Mouse (Mus musculus): ENCODE results near the gene Rad9b. TPM values are rescaled to one million over a fixed set of nuclear protein-coding genes. Genes with fewer than 3 reads are reported as not detected.
"Not testable (repeated sequence)": the region's sequence is repeated elsewhere in the genome, so short reads cannot be mapped to it uniquely, and the experiment has no call there.

Gene Rad9b
- total and polyA plus RNA-seq, 3 experiments: 9.0 to 10.4 (median 10.3) TPM

DNA sequence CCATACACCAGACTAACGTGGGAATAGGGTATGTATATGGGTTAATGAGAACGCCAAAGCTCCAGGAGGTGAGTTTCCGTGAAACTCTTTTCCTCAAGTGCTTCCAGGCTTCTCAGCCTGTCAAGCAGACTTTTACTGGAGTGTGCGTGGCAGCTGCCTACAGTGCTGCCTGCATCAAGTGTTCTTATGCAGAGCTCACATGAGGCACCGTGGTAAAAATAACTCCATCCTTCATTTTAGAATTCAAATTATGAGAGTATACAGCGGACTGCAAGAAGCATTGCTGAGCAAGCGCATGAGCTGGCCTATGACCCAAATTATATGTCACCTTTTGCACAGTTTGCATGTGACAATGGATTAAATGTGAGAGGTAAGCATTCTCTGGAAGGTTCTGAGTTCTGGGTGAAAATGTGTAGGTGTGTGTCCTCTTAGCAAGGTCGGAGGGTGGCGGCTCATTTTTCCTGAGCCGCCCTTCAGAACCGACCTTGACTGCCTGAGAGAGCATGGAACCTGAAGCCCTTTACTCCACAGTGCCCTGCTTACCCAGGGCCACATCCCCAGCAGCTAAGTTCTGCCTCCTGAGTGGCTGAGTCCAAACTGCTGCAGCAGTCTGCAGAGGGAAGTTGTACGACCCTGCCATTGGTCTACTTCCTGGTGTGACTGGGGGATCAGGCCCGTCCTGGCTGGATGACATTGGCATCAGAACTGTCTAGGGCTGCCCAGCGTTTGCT is 34.4 kb downstream of the Rad9b start:
- Histone ChIP-seq H3K79me2 (replicated peaks; ENCODE audit: control insufficient read depth, extremely low read depth, insufficient read depth, poor library complexity, severe bottlenecking) (no peaks in the 10 kb centered on the region; the same call in 1 of the 2 replicates), H3K27ac (ENCODE audit: insufficient read depth, low read depth) (no peak overlapping the region), H3K9me3 (replicated peaks; ENCODE audit: low read length) (no peaks in the 10 kb centered on the region), H3K9ac (ENCODE audit: insufficient read depth, low read depth) (no peak overlapping the region), H3K4me1 (ENCODE audit: control insufficient read depth in 1 of 2, insufficient read depth in 2 of 2) (peaks cover 12 to 37% of the 10 kb centered on the region in 2 experiments), H3K4me2 (ENCODE audit: insufficient read depth, low read depth, poor library complexity, severe bottlenecking) (no peak overlapping the region), H3K4me3 (replicated peaks in 1 of 3; ENCODE audit: low read depth in 2 of 3, low read length in 2 of 3, poor library complexity in 1 of 3) (no peak overlapping the region), H3K36me3 (replicated peaks in 1 of 2; ENCODE audit: control insufficient read depth in 1 of 2, insufficient read depth in 1 of 2, low read length in 1 of 2) (peaks cover 53 to 83% of the 10 kb centered on the region in 2 experiments), H3K27me3 (replicated peaks) (no peaks in the 10 kb centered on the region)
- TF ChIP-seq RCOR1 (conservative IDR thresholded peaks at IDR 0.05; ENCODE audit: low read depth, low read length) (no peak), BHLHE40 (IDR thresholded peaks at IDR 0.05; ENCODE audit: low read depth, low read length) (no peak), SMC3 (IDR thresholded peaks at IDR 0.05; ENCODE audit: low read depth, low read length) (no peak), UBTF (IDR thresholded peaks at IDR 0.05; ENCODE audit: low read depth, low read length) (no peak), MYC (IDR thresholded peaks at IDR 0.05; ENCODE audit: low read depth, low read length) (no peak), ZMIZ1 (IDR thresholded peaks at IDR 0.05; ENCODE audit: low read depth, low read length) (no peak)
- no peak for DNase-seq (ENCODE audit: extremely low read depth)
- dilution Hi-C loops (cut with MboI; ENCODE audit: extremely low pct_ligation_motif_present, extremely low pct_unique_long_range_greater_than_20kb, low sequenced_read_pairs): no loop called here
- in situ Hi-C loops (cut with MboI; ENCODE audit: low pct_ligation_motif_present, low pct_unique_long_range_greater_than_20kb, low sequenced_read_pairs): loop anchor here (5.0 kb wide), 1 partner anchor 47 kb away; no protein-coding TSS in a partner anchor

DNA sequence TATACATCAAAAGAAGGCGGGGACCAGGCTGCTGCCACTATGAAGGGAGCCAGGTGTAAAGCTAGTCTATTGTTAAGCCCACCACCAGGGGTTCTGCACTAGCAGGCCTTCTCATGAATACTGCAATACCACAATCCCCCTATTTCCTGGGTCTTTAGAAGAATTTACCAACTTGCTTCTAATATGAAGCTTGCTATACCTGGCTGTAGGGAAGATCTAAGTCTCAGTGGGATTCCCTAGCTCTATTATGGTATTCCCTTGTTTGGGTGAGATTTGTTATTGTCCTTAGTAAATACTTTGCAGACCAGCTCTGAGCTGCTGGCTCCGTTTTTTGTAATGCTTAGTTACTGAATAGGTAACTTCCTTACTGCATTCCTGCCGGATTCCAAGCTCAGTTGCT is 35.1 kb downstream of the Rad9b start:
- H3K9ac ChIP-seq (ENCODE audit: insufficient read depth, low read depth); H3K9me3 ChIP-seq (replicated peaks; ENCODE audit: low read length); dilution Hi-C loops (cut with MboI; ENCODE audit: extremely low pct_ligation_motif_present, extremely low pct_unique_long_range_greater_than_20kb, low sequenced_read_pairs); H3K27ac ChIP-seq (ENCODE audit: insufficient read depth, low read depth); DNase-seq (ENCODE audit: extremely low read depth); H3K79me2 ChIP-seq (replicated peaks; ENCODE audit: control insufficient read depth, extremely low read depth, insufficient read depth, poor library complexity, severe bottlenecking); H3K4me3 ChIP-seq (replicated peaks in 1 of 3; ENCODE audit: low read depth in 2 of 3, low read length in 2 of 3, poor library complexity in 1 of 3); H3K4me2 ChIP-seq (ENCODE audit: insufficient read depth, low read depth, poor library complexity, severe bottlenecking); H3K27me3 ChIP-seq (replicated peaks): not testable (repeated sequence)
- in situ Hi-C loops (cut with MboI; ENCODE audit: low pct_ligation_motif_present, low pct_unique_long_range_greater_than_20kb, low sequenced_read_pairs): loop anchor here (5.0 kb wide), 1 partner anchor 47 kb away; no protein-coding TSS in a partner anchor
- Histone ChIP-seq H3K4me1 (ENCODE audit: control insufficient read depth in 1 of 2, insufficient read depth in 2 of 2) (peaks cover 13 to 44% of the 10 kb centered on the region in 2 experiments), H3K36me3 (replicated peaks in 1 of 2; ENCODE audit: control insufficient read depth in 1 of 2, insufficient read depth in 1 of 2, low read length in 1 of 2) (peaks cover 48 to 83% of the 10 kb centered on the region in 2 experiments)

DNA sequence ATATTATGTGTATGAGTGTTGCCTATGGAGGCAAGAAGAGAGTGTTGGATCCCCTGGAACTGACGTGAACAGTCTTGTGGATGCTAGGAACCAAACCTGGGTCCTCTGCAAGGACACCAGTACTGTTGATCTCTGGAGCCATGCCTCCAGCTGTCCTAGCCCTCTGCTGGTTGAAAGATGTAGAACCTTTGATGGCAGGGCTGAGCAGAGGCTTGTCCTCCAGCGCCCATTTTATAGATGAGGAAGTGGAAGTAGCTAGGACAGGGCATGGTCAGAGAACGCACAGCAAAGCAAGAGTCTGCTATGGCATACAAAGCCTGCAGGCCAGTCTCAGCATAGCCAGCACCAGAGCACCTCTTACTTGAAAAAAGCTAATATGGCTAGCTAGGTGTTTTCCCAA is 35.9 kb downstream of the Rad9b start:
- H3K9ac ChIP-seq (ENCODE audit: insufficient read depth, low read depth): no peak overlapping the region
- H3K4me2 ChIP-seq (ENCODE audit: insufficient read depth, low read depth, poor library complexity, severe bottlenecking): no peak overlapping the region
- no peak overlapping the region for H3K4me3 ChIP-seq (replicated peaks in 1 of 3; ENCODE audit: low read depth in 2 of 3, low read length in 2 of 3, poor library complexity in 1 of 3)
- peaks cover 54 to 87% of the 10 kb centered on the region in 2 experiments for H3K36me3 ChIP-seq (replicated peaks in 1 of 2; ENCODE audit: control insufficient read depth in 1 of 2, insufficient read depth in 1 of 2, low read length in 1 of 2)
- in situ Hi-C loops (cut with MboI; ENCODE audit: low pct_ligation_motif_present, low pct_unique_long_range_greater_than_20kb, low sequenced_read_pairs): loop anchor here (5.0 kb wide), 1 partner anchor 46 kb away; no protein-coding TSS in a partner anchor
- dilution Hi-C loops (cut with MboI; ENCODE audit: extremely low pct_ligation_motif_present, extremely low pct_unique_long_range_greater_than_20kb, low sequenced_read_pairs): no loop called here
- H3K9me3 ChIP-seq (replicated peaks; ENCODE audit: low read length): no peaks in the 10 kb centered on the region
- no peak overlapping the region for H3K27ac ChIP-seq (ENCODE audit: insufficient read depth, low read depth)
- no peaks in the 10 kb centered on the region; the same call in 1 of the 2 replicates for H3K79me2 ChIP-seq (replicated peaks; ENCODE audit: control insufficient read depth, extremely low read depth, insufficient read depth, poor library complexity, severe bottlenecking)
- peak; percentile 86 for DNase-seq (ENCODE audit: extremely low read depth)
- H3K27me3 ChIP-seq (replicated peaks): no peaks in the 10 kb centered on the region
- H3K4me1 ChIP-seq (ENCODE audit: control insufficient read depth in 1 of 2, insufficient read depth in 2 of 2): peaks cover 16 to 52% of the 10 kb centered on the region in 2 experiments
- TF ChIP-seq ZC3H11A (IDR thresholded peaks at IDR 0.05; ENCODE audit: low read depth, low read length) (peak; percentile 33; the same call in 1 of the 2 replicates), MYC (IDR thresholded peaks at IDR 0.05; ENCODE audit: low read depth, low read length) (peak; percentile 78; the same call in 1 of the 2 replicates), CHD1 (IDR thresholded peaks at IDR 0.05; ENCODE audit: low read depth, low read length) (no peak), BHLHE40 (IDR thresholded peaks at IDR 0.05; ENCODE audit: low read depth, low read length) (no peak), GABPA (IDR thresholded peaks at IDR 0.05; ENCODE audit: insufficient replicate concordance, low read depth, low read length) (no peak), MXI1 (IDR thresholded peaks at IDR 0.05; ENCODE audit: low read depth, low read length) (peak; percentile 62; the same call in 1 of the 2 replicates), MEF2A (IDR thresholded peaks at IDR 0.05; ENCODE audit: borderline replicate concordance, low read depth, low read length) (peak; percentile 41; the same call in 1 of the 2 replicates), EP300 (IDR thresholded peaks at IDR 0.05; ENCODE audit: low read length) (peak; percentile 51; the same call in 1 of the 2 replicates), HCFC1 (IDR thresholded peaks at IDR 0.05; ENCODE audit: low read depth, low read length) (no peak), TCF12 (IDR thresholded peaks at IDR 0.05; ENCODE audit: low read depth, low read length) (no peak), JUND (conservative IDR thresholded peaks at IDR 0.05; ENCODE audit: low read depth, low read length) (no peak), MAFK (IDR thresholded peaks at IDR 0.05; ENCODE audit: insufficient replicate concordance, low read length) (no peak), SMC3 (IDR thresholded peaks at IDR 0.05; ENCODE audit: low read depth, low read length) (peak; percentile 90), CTCF (conservative IDR thresholded peaks at IDR 0.05 in 1 of 2, IDR thresholded peaks at IDR 0.05 in 1 of 2; ENCODE audit: low read depth in 2 of 2, low read length in 2 of 2) (peak; percentile 37 to 84; a peak in 2 of 4 replicates), JUN (IDR thresholded peaks at IDR 0.05; ENCODE audit: insufficient read depth, low read depth, low read length) (no peak), IRF4 (IDR thresholded peaks at IDR 0.05; ENCODE audit: low read depth, low read length) (peak; percentile 87), CHD2 (IDR thresholded peaks at IDR 0.05; ENCODE audit: low read length) (no peak), PAX5 (IDR thresholded peaks at IDR 0.05; ENCODE audit: low read length) (no peak), ELF1 (IDR thresholded peaks at IDR 0.05; ENCODE audit: low read depth, low read length) (peak; percentile 79), SIN3A (IDR thresholded peaks at IDR 0.05; ENCODE audit: low read length) (peak; percentile 46; the same call in 1 of the 2 replicates)
